Mouse (Mus musculus) bone marrow, adult 2 months (tissue): Measurements from ENCODE around the gene 2010300C02Rik.

Experiments
- CTCF ChIP-seq: fragments of 200-500 bp; IDR thresholded peaks from 2 replicates; pipeline ENCODE4 v1.5.1; 2011; ENCODE audit warnings: low read length, control low read depth; ENCODE audit not compliant: control insufficient read depth, insufficient read depth
- POLR2A ChIP-seq: fragments of 200-500 bp; IDR thresholded peaks from 2 replicates; pipeline ENCODE4 v1.6.1; 2011; ENCODE audit warnings: low read depth, mild to moderate bottlenecking, control low read depth, low read length, borderline replicate concordance; ENCODE audit not compliant: control insufficient read depth

- TF ChIP-seq CTCF (no peak), POLR2A (no peak)
These were observed 136.7 kb downstream of the 2010300C02Rik start for GRCm38 (mm10) chr1:37583167-37583566.
